Mouse (Mus musculus) kidney, embryonic 16.5 days (tissue): ENCODE results near the gene Ubxn1. TPM values are rescaled to one million over a fixed set of nuclear protein-coding genes. Genes with fewer than 3 reads are reported as not detected.
"Not testable (repeated sequence)": the region's sequence is repeated elsewhere in the genome, so short reads cannot be mapped to it uniquely, and the experiment has no call there.

Experiments
- ATAC-seq: fragments of 200-750 bp; cut with Nextera tagmentation; 2 replicates; pipeline ENCODE4 v1.8.0; 2017; ENCODE audit warnings: moderate TSS enrichment; ENCODE audit not compliant: low FRiP score, low TSS enrichment
- H3K27ac ChIP-seq: fragments of 300-500 bp; sonication (generic); 2 replicates; pipeline ENCODE4 v1.5.1; 2014; ENCODE audit warnings: low read length
- H3K27me3 ChIP-seq: fragments of 300-500 bp; sonication (generic); 2 replicates; pipeline ENCODE4 v1.6.1; 2014; ENCODE audit warnings: low read length, control low read depth, mixed read lengths; ENCODE audit not compliant: insufficient read depth
- H3K36me3 ChIP-seq: fragments of 300-500 bp; sonication (generic); 2 replicates; pipeline ENCODE4 v1.6.1; 2014; ENCODE audit warnings: low read length, control low read depth, mixed read lengths; ENCODE audit not compliant: insufficient read depth
- H3K4me1 ChIP-seq: fragments of 300-500 bp; sonication (generic); 2 replicates; pipeline ENCODE4 v1.6.1; 2014; ENCODE audit warnings: low read length, control low read depth, mixed read lengths; ENCODE audit not compliant: insufficient read depth
- H3K4me2 ChIP-seq: fragments of 300-500 bp; sonication (generic); replicated peaks from 2 replicates; pipeline ENCODE4 v1.6.1; 2014; ENCODE audit warnings: low read depth, low read length
- H3K4me3 ChIP-seq: fragments of 300-500 bp; sonication (generic); 2 replicates; pipeline ENCODE4 v1.5.1; 2014; ENCODE audit warnings: mild to moderate bottlenecking, low read length
- H3K9ac ChIP-seq: fragments of 300-500 bp; sonication (generic); replicated peaks from 2 replicates; pipeline ENCODE4 v1.6.1; 2014; ENCODE audit warnings: low read length
- H3K9me3 ChIP-seq: fragments of 300-500 bp; sonication (generic); 2 replicates; pipeline ENCODE4 v1.6.1; 2016; ENCODE audit warnings: low read length, control low read depth
- WGBS: fragments of 180-500 bp; shearing (Covaris S2); extraction: QIAGEN DNeasy Blood & Tissue Kit; methylation state at CpG from one replicate; pipeline ENCODE4 v1.1.7; 2014; 5-methylcytosine and 5-hydroxymethylcytosine counted together
- polyA plus RNA-seq: library from polyadenylated mRNA; unstranded; fragments of >200 nt; fragmentation: Nextera tagmentation; extraction: Ambion mirVana; gene quantifications from 2 replicates; pipeline ENCODE4 v1.2.1, GENCODE M21; 2015

Ubxn1 gene
- polyA plus RNA-seq, 1 experiment from 2014 or later: 197 TPM

DNA sequence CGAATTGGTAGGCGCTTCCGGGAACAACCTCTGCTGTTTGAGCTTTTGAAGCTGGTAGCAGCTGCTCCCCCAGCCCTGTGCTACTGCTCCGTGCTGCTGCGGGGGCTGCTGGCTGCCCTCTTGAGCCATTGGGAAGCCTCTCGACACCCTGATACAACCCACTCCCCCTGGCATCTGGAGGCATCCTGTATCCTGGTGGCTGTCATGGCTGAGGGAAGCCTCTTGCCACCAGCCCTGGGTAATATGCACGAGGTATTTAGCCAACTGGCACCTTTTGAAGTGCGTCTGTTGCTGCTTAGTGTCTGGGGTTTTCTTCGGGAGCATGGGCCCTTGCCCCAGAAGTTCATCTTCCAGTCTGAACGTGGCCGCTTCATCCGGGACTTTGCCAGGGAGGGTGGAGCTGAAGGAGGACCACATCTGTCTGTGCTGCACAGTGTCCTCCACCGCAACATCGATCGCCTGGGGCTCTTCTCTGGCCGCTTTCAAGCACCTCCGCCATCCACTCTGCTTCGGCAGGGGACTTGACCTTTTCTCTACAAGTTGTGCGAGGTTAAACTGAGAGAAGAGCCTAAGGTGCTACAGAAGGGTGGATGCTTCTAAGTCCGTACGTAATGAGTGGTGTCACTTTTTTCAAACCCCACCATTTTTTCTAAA is 26.0 kb downstream of the Ubxn1 start:
- ATAC-seq: peak; percentile 54
- 19% methylated on average over 21 of the region's 21 CpGs for WGBS

DNA sequence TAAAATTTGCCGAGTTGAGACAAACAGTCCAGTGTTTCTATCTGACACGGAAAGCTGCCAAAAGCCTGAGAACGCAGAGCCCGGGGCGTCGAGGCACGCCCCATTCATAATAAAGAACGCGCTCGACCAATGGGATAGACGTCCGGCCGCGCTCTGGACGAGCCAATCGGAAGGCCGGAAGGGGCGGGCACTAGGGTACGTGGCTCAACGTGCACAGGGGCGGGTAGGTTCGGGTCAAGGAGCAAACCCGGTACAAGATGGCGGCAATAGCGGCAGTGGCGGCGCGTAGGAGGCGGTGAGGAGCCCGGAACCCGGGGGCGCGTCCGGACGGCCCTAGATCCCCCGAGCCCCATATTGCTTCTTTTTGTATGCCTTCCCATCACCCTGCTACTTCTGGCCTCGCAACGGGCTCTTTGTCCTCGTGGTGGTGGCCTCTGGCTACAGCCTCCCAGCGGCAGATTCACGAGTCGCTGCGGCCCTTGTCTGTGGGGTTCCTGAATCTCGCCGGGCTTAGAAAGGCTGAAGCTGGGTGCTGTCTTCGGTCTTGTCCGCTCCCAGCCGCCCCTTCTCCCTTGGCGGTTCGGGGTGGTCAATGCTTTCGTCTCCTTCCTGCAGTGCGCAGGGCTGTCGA is 26.7 kb downstream of the Ubxn1 start, which contains the start of gene Ganab:
Ganab (plus strand) TSS at position 207 of the 631 bp plus-strand sequence.
- Histone ChIP-seq H3K4me2 (peak within 1 kb of the TSS; percentile 59), H3K27me3 (no peaks in the 10 kb centered on the region), H3K27ac (peak within 1 kb of the TSS; percentile 88), H3K4me3 (peak within 1 kb of the TSS; percentile 66), H3K9ac (peak within 1 kb of the TSS; percentile 84), H3K9me3 (no peaks in the 10 kb centered on the region), H3K4me1 (peaks cover 26% of the 10 kb centered on the region), H3K36me3 (peaks cover 19% of the 10 kb centered on the region)
- peak; percentile 98 for ATAC-seq
- under 1% methylated on average over 53 of the region's 53 CpGs for WGBS

More for the DNA sequence above, 26.0 kb downstream of the Ubxn1 start:
- Histone ChIP-seq H3K4me1 (peaks cover 26% of the 10 kb centered on the region), H3K4me2 (peak overlapping the region; percentile 59), H3K36me3 (peaks cover 14% of the 10 kb centered on the region), H3K27ac (peak overlapping the region; percentile 85), H3K9ac (peak overlapping the region; percentile 84), H3K4me3 (peak overlapping the region; percentile 66)
- H3K27me3 ChIP-seq, H3K9me3 ChIP-seq: not testable (repeated sequence)

DNA sequence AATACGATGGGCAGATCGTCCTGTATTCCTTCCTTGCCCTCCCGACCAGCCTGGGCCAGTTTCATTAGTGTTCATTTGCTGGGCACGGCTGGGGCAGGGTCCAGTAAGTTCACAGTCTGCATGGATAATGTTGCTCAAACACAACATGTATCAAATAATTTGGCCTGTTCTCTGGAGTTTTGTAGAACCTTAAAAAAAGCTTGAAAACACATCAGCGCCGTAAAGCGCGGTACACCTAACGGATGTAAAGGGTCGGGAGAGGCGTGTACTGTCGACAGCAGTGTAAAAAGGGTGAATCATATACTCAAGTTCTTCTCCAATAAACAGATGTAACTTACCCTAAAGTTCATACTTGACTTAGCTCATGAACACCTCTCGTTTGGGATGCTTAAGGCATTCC is 27.3 kb downstream of the Ubxn1 start:
- peak overlapping the region; percentile 66 for H3K4me3 ChIP-seq
- no peaks in the 10 kb centered on the region for H3K27me3 ChIP-seq
- H3K4me1 ChIP-seq: peaks cover 24% of the 10 kb centered on the region
- peak overlapping the region; percentile 88 for H3K27ac ChIP-seq
- H3K9ac ChIP-seq: peak overlapping the region; percentile 84
- peaks cover 23% of the 10 kb centered on the region for H3K36me3 ChIP-seq
- H3K4me2 ChIP-seq: peak overlapping the region; percentile 59
- no peaks in the 10 kb centered on the region for H3K9me3 ChIP-seq
- WGBS: 4% methylated on average over 13 of the region's 13 CpGs
- ATAC-seq: no peak; the same call in 1 of the 2 replicates

DNA sequence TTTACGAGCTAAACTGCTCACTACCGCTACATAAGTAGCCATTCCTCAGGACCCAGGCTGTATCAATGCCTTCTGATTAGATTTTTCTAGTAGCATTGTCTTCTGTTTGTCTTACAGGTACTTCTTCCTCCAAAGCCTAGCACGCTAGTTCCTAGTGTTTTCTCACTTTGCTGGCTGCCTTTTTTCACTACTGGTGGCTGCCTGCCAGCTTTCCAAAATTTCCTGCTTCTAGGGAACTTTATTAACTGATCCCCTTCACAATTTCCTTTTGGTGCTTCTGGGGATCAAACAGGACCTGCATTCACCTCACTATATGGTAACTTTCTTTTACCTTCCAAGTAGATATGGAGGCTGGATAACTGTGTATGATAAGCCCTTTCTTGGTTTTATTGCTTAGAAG is 27.8 kb downstream of the Ubxn1 start:
- H3K4me3 ChIP-seq: peak overlapping the region; percentile 66
- no peak for ATAC-seq
- H3K4me2 ChIP-seq: peak overlapping the region; percentile 59
- H3K4me1 ChIP-seq: peaks cover 19% of the 10 kb centered on the region
- peaks cover 26% of the 10 kb centered on the region for H3K36me3 ChIP-seq
- WGBS: 28% methylated on average over 3 of the region's 3 CpGs
- peak overlapping the region; percentile 84 for H3K9ac ChIP-seq
- no peak overlapping the region for H3K27ac ChIP-seq
- no peaks in the 10 kb centered on the region for H3K9me3 ChIP-seq
- H3K27me3 ChIP-seq: no peaks in the 10 kb centered on the region

DNA sequence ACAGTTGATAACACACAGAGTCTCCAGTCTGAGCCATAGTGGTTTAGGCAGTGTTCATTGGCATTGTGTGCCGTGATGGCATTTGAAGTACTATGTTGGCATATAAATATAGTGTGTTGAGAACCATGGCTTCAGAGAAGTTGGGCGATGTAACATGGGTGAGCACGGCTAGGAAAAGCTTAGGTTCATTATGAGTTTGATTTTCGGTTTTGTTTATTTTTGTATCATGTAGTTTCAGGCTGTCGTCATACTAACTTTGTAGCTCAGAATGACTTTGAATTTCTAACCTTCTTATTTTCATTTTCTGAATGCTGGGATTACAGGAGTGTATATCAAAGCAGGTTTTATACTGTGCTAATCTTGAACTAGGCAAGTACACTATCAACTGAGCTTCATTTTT is 32.1 kb downstream of the Ubxn1 start:
- Histone ChIP-seq H3K4me2 (no peak overlapping the region), H3K9ac (no peak overlapping the region), H3K36me3 (peaks cover 52% of the 10 kb centered on the region), H3K4me1 (peaks cover 9% of the 10 kb centered on the region), H3K9me3 (no peaks in the 10 kb centered on the region), H3K27ac (no peak overlapping the region), H3K27me3 (no peaks in the 10 kb centered on the region), H3K4me3 (no peak overlapping the region)
- ATAC-seq: no peak
- WGBS: 93% methylated on average over 5 of the region's 5 CpGs

DNA sequence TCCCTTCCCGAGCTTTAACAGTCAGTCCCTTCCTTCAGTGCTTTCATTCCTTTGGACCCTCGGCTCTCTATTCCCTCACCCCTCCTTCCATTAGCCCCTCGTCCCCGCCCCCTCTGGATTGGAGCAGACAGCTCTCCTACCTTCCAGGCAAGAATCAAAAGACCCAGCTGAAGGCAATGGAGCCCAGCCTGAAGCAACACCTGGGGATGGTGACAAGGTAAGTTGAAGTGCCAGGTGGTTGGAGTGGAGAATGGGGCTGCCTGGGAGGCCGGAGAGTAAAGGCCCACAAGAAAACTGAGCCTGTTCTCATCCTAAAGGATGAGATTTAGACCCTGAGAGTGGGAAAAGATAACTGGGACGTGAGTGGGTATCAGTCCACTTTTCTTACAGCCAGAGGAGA is 37.2 kb downstream of the Ubxn1 start:
- WGBS: 88% methylated on average over 6 of the region's 6 CpGs
- ATAC-seq: no peak

DNA sequence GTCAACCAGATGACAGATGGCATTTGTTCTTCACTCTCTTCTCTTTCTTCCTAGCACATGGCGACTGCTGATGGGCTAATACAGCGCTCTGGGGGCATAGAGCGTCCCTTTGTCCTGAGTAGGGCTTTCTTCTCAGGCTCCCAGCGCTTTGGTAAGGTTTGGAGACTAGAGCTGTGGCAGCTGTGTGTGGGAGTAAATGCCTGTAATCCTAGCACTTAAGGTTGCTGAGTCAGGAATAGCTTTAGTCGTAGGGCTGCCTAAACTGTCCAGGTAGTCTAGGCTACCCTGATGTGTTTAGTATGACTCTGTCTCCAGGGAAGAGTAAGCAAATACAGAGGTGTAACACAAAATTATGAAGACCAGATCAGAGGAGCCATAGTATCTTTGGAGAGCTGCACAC is 40.5 kb downstream of the Ubxn1 start:
- H3K4me3 ChIP-seq: no peak overlapping the region
- ATAC-seq: no peak
- no peaks in the 10 kb centered on the region for H3K4me1 ChIP-seq
- H3K36me3 ChIP-seq: peaks cover 100% of the 10 kb centered on the region
- H3K27me3 ChIP-seq: no peaks in the 10 kb centered on the region
- no peak overlapping the region for H3K27ac ChIP-seq
- WGBS: 80% methylated on average over 5 of the region's 5 CpGs
- H3K4me2 ChIP-seq: no peak overlapping the region
- no peak overlapping the region for H3K9ac ChIP-seq
- no peaks in the 10 kb centered on the region for H3K9me3 ChIP-seq

More for the DNA sequence above, 37.2 kb downstream of the Ubxn1 start:
- Histone ChIP-seq H3K27me3 (no peaks in the 10 kb centered on the region), H3K4me1 (no peaks in the 10 kb centered on the region), H3K9ac (no peak overlapping the region), H3K4me2 (no peak overlapping the region), H3K27ac (no peak overlapping the region), H3K36me3 (peaks cover 91% of the 10 kb centered on the region), H3K9me3 (no peaks in the 10 kb centered on the region), H3K4me3 (no peak overlapping the region)

DNA sequence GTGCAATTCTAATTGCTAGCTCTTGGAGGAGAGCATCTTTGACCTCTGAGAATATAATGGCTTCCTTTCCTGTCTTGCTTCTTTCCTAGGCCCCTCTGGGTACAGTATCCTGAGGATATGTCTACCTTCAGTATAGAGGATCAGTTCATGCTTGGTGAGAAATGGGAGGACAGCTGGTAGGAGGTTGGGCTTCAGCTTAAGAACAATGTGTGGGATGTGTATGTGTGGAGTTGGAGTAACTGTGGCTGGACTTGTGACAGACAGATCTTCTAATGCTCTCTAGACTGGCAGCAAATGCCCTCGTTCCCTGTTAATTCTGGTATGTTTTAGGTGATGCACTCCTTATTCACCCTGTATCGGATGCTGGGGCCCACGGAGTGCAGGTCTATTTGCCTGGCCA is 42.9 kb downstream of the Ubxn1 start:
- WGBS: 94% methylated on average over 3 of the region's 3 CpGs
- Histone ChIP-seq H3K9me3 (no peaks in the 10 kb centered on the region), H3K4me3 (no peak overlapping the region), H3K36me3 (peaks cover 79% of the 10 kb centered on the region), H3K27ac (no peak overlapping the region), H3K27me3 (no peaks in the 10 kb centered on the region), H3K9ac (no peak overlapping the region), H3K4me2 (no peak overlapping the region), H3K4me1 (no peaks in the 10 kb centered on the region)
- no peak for ATAC-seq

DNA sequence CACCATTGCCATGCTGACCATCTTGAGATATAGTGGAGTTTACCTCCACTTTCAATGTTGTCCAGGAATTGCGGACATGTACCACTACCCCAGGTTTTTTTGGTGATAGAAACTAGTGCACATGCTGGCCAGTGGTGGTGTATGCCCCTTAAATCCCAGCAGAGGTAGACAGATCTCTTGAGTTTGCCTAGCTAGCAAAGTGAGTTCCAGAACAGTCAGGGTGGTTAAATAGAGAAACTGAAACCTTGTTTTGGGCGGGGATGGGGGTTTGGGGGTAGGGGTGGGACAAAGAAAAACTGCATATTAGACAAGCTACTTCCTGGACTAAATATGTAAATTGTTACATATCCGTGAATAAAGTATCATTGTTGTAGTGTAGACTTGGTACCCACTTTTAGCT is 47.7 kb downstream of the Ubxn1 start:
- Histone ChIP-seq H3K27ac (no peak overlapping the region), H3K9me3 (no peaks in the 10 kb centered on the region), H3K9ac (no peak overlapping the region), H3K4me1 (peaks cover 16% of the 10 kb centered on the region), H3K4me2 (no peak overlapping the region), H3K4me3 (no peak overlapping the region), H3K27me3 (no peaks in the 10 kb centered on the region), H3K36me3 (peaks cover 35% of the 10 kb centered on the region)
- WGBS: 94% methylated on average over 3 of the region's 3 CpGs
- no peak for ATAC-seq

DNA sequence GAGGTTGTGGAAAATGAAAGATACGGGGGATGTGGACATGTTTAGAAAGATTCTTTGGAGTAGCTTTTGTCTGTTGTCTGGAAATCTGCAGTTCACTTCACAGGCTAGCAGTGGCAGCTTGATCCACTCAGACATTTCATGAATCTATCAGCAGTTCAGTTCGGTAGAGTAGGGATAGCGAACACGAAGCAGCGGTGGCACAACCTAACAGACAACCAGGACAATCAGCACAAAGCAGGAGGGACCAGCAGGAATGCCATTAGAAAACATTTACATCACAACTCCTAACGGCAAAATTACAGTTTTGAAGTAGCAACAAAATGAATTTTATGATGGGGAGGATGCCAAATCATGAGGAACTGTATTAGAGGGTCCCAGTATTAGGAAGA is 48.4 kb downstream of the Ubxn1 start:
- peak overlapping the region; percentile 96 for H3K27ac ChIP-seq
- peak overlapping the region; percentile 56 for H3K4me2 ChIP-seq
- H3K9ac ChIP-seq: peak overlapping the region; percentile 87; the same call in 1 of the 2 replicates
- peaks cover 16% of the 10 kb centered on the region for H3K4me1 ChIP-seq
- no peak for ATAC-seq
- 55% methylated on average over 6 of the region's 6 CpGs for WGBS
- H3K36me3 ChIP-seq: peaks cover 28% of the 10 kb centered on the region
- H3K9me3 ChIP-seq: no peaks in the 10 kb centered on the region
- no peaks in the 10 kb centered on the region for H3K27me3 ChIP-seq
- peak overlapping the region; percentile 81 for H3K4me3 ChIP-seq
